Mouse (Mus musculus) stomach, embryonic 15.5 days (tissue): Measurements from ENCODE around the gene Riox2. TPM values are rescaled to one million over a fixed set of nuclear protein-coding genes. Genes with fewer than 3 reads are reported as not detected.

Experiments
- ATAC-seq: fragments of 200-750 bp; cut with Nextera tagmentation; 2 replicates; pipeline ENCODE4 v1.8.0; 2017; ENCODE audit warnings: low read depth, moderate number of reproducible peaks, moderate TSS enrichment; ENCODE audit not compliant: insufficient read depth, low FRiP score
- H3K27ac ChIP-seq: fragments of 300-500 bp; sonication (generic); 2 replicates; pipeline ENCODE4 v1.5.1; 2015; ENCODE audit warnings: mild to moderate bottlenecking, inconsistent platforms
- H3K27me3 ChIP-seq: fragments of 300-500 bp; sonication (generic); replicated peaks from 2 replicates; pipeline ENCODE4 v1.6.1; 2015; ENCODE audit warnings: inconsistent platforms
- H3K36me3 ChIP-seq: fragments of 300-500 bp; sonication (generic); 2 replicates; pipeline ENCODE4 v1.6.1; 2015; ENCODE audit warnings: inconsistent platforms
- H3K4me1 ChIP-seq: fragments of 300-500 bp; sonication (generic); 2 replicates; pipeline ENCODE4 v1.6.1; 2015; ENCODE audit warnings: inconsistent platforms
- H3K4me2 ChIP-seq: fragments of 300-500 bp; sonication (generic); 2 replicates; pipeline ENCODE4 v1.6.1; 2015; ENCODE audit warnings: mild to moderate bottlenecking, inconsistent platforms
- H3K4me3 ChIP-seq: fragments of 300-500 bp; sonication (generic); replicated peaks from 2 replicates; pipeline ENCODE4 v1.5.1; 2015; ENCODE audit warnings: inconsistent platforms
- H3K9ac ChIP-seq: fragments of 300-500 bp; sonication (generic); 2 replicates; pipeline ENCODE4 v1.6.1; 2015; ENCODE audit warnings: inconsistent platforms
- H3K9me3 ChIP-seq: fragments of 300-500 bp; sonication (generic); 2 replicates; pipeline ENCODE4 v1.6.1; 2016; ENCODE audit warnings: inconsistent platforms
- WGBS: fragments of 180-500 bp; shearing (Covaris S2); methylation state at CpG from one replicate; pipeline ENCODE4 v1.1.7; 2015; 5-methylcytosine and 5-hydroxymethylcytosine counted together
- polyA plus RNA-seq: library from polyadenylated mRNA; unstranded; fragments of >200 nt; fragmentation: Nextera tagmentation; extraction: Ambion mirVana; gene quantifications from 2 replicates; pipeline ENCODE4 v1.2.1, GENCODE M21; 2015

Riox2 gene
- polyA plus RNA-seq, 1 experiment from 2014 or later, result 36.6 TPM

DNA sequence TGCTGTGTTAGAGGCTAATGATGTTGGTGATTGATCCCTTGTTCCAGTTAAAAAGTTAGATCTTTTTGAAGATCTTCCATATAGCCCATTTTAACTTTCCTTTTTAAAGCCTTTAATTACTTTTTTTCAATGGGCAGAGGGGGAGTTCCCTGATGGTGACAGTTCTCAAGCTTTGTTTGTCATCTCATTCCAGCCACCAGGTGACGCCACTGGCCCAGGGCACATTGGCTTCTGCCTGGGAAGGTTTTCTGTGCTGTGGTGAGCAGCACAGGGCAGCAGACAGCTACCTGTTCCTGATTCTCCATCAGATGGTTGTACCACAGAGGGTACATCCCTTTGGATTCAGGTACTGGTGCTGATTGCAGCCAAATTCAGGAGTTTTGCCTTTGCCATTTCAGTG lies 3.2 kb downstream of the Riox2 start:
- no peak for ATAC-seq
- H3K27me3 ChIP-seq, result no peaks in the 10 kb centered on the region
- no peak overlapping the region for H3K27ac ChIP-seq
- no peak overlapping the region for H3K9ac ChIP-seq
- H3K4me3 ChIP-seq, result no peak overlapping the region
- H3K36me3 ChIP-seq, result no peaks in the 10 kb centered on the region; the same call in 1 of the 2 replicates
- WGBS, result 24% methylated on average over 1 of the region's 1 CpGs
- H3K4me2 ChIP-seq, result no peak overlapping the region
- H3K4me1 ChIP-seq, result no peaks in the 10 kb centered on the region
- no peaks in the 10 kb centered on the region for H3K9me3 ChIP-seq

GRCm38 (mm10) chr16:59477955-59478354 lies 6.4 kb downstream of the Riox2 start:
- no peaks in the 10 kb centered on the region for H3K4me1 ChIP-seq
- WGBS, result 79% methylated on average over 3 of the region's 3 CpGs
- H3K4me2 ChIP-seq, result no peak overlapping the region
- no peak overlapping the region for H3K27ac ChIP-seq
- H3K27me3 ChIP-seq, result no peaks in the 10 kb centered on the region
- no peaks in the 10 kb centered on the region for H3K9me3 ChIP-seq
- no peak overlapping the region for H3K4me3 ChIP-seq
- H3K9ac ChIP-seq, result no peak overlapping the region
- peaks cover 5% of the 10 kb centered on the region; the same call in 1 of the 2 replicates for H3K36me3 ChIP-seq
- no peak for ATAC-seq

GRCm38 (mm10) chr16:59487239-59487638 lies 15.7 kb downstream of the Riox2 start:
- H3K27me3 ChIP-seq, result no peaks in the 10 kb centered on the region
- no peak for ATAC-seq
- no peak overlapping the region for H3K9ac ChIP-seq
- H3K4me3 ChIP-seq, result no peak overlapping the region
- no peak overlapping the region for H3K4me2 ChIP-seq
- 82% methylated on average over 7 of the region's 7 CpGs for WGBS
- H3K4me1 ChIP-seq, result no peaks in the 10 kb centered on the region
- no peaks in the 10 kb centered on the region for H3K9me3 ChIP-seq
- H3K36me3 ChIP-seq, result peaks cover 24% of the 10 kb centered on the region; the same call in 1 of the 2 replicates
- no peak overlapping the region for H3K27ac ChIP-seq

- ATAC-seq, result peak; percentile 22; the same call in 1 of the 2 replicates
- 68% methylated on average over 9 of the region's 9 CpGs for WGBS
- H3K27ac ChIP-seq, result no peak overlapping the region; the same call in 1 of the 2 replicates
These were observed 16.5 kb downstream of the Riox2 start for GRCm38 (mm10) chr16:59487975-59488548.

GRCm38 (mm10) chr16:59493199-59493598 lies 21.6 kb downstream of the Riox2 start:
- Histone ChIP-seq H3K4me3 (no peak overlapping the region), H3K4me2 (no peak overlapping the region), H3K27ac (no peak overlapping the region), H3K4me1 (no peaks in the 10 kb centered on the region), H3K9ac (no peak overlapping the region), H3K9me3 (no peaks in the 10 kb centered on the region), H3K36me3 (peaks cover 23% of the 10 kb centered on the region; the same call in 1 of the 2 replicates), H3K27me3 (no peaks in the 10 kb centered on the region)
- WGBS, result 83% methylated on average over 14 of the region's 14 CpGs
- ATAC-seq, result no peak

More at GRCm38 (mm10) chr16:59487975-59488548, 16.5 kb downstream of the Riox2 start:
- Histone ChIP-seq H3K4me1 (no peaks in the 10 kb centered on the region), H3K36me3 (peaks cover 21% of the 10 kb centered on the region; the same call in 1 of the 2 replicates), H3K4me2 (no peak overlapping the region), H3K4me3 (no peak overlapping the region), H3K27me3 (no peaks in the 10 kb centered on the region), H3K9ac (no peak overlapping the region), H3K9me3 (no peaks in the 10 kb centered on the region)

- Histone ChIP-seq H3K4me1 (no peaks in the 10 kb centered on the region), H3K9me3 (no peaks in the 10 kb centered on the region), H3K27ac (no peak overlapping the region), H3K9ac (no peak overlapping the region), H3K4me3 (no peak overlapping the region), H3K4me2 (no peak overlapping the region), H3K36me3 (0 out of 2 replicates have a peak, but pooled peaks cover 10% of the 10 kb centered on the region), H3K27me3 (no peaks in the 10 kb centered on the region)
- no peak for ATAC-seq
- WGBS, result 74% methylated on average over 1 of the region's 1 CpGs
These were observed 26.4 kb downstream of the Riox2 start for GRCm38 (mm10) chr16:59497947-59498346.

DNA sequence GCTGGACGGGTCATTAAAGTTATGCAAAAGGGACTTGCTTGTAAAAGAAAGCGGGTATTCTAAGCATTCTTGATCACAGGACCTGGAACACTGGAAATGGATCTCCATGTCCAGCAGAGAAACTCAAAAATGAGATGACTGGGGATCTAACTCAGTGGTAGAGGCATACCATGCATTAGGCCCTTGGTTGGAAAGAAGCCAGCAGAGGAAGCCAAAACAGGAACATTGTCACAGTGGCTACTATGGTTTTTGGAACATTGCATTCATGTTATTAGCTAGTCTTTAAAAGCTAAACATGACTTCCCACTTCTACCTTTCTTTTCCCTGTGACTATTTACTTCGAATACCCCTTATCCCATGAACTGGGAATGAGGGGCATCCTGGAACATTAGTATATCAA lies 27.6 kb downstream of the Riox2 start:
- H3K9ac ChIP-seq, result no peak overlapping the region
- WGBS, result 90% methylated on average over 3 of the region's 3 CpGs
- H3K4me1 ChIP-seq, result no peaks in the 10 kb centered on the region
- no peaks in the 10 kb centered on the region for H3K27me3 ChIP-seq
- no peak overlapping the region for H3K4me3 ChIP-seq
- no peak overlapping the region for H3K4me2 ChIP-seq
- H3K36me3 ChIP-seq, result 0 out of 2 replicates have a peak, but pooled peaks cover 11% of the 10 kb centered on the region
- no peak overlapping the region for H3K27ac ChIP-seq
- ATAC-seq, result no peak
- no peaks in the 10 kb centered on the region for H3K9me3 ChIP-seq

GRCm38 (mm10) chr16:59509830-59510229 lies 38.3 kb downstream of the Riox2 start:
- no peak for ATAC-seq
- 89% methylated on average over 5 of the region's 5 CpGs for WGBS
- no peaks in the 10 kb centered on the region for H3K27me3 ChIP-seq
- peaks cover 12% of the 10 kb centered on the region; the same call in 1 of the 2 replicates for H3K36me3 ChIP-seq
- H3K9ac ChIP-seq, result no peak overlapping the region
- H3K9me3 ChIP-seq, result no peaks in the 10 kb centered on the region
- H3K4me3 ChIP-seq, result no peak overlapping the region
- no peaks in the 10 kb centered on the region for H3K4me1 ChIP-seq
- no peak overlapping the region for H3K4me2 ChIP-seq
- H3K27ac ChIP-seq, result no peak overlapping the region

- Histone ChIP-seq H3K9me3 (no peaks in the 10 kb centered on the region), H3K27ac (no peak overlapping the region), H3K4me1 (no peaks in the 10 kb centered on the region), H3K9ac (no peak overlapping the region), H3K4me2 (no peak overlapping the region), H3K4me3 (no peak overlapping the region), H3K36me3 (no peaks in the 10 kb centered on the region), H3K27me3 (no peaks in the 10 kb centered on the region)
- no peak for ATAC-seq
- WGBS, result 92% methylated on average over 5 of the region's 5 CpGs
These were observed 43.6 kb downstream of the Riox2 start for GRCm38 (mm10) chr16:59515169-59515568.

DNA sequence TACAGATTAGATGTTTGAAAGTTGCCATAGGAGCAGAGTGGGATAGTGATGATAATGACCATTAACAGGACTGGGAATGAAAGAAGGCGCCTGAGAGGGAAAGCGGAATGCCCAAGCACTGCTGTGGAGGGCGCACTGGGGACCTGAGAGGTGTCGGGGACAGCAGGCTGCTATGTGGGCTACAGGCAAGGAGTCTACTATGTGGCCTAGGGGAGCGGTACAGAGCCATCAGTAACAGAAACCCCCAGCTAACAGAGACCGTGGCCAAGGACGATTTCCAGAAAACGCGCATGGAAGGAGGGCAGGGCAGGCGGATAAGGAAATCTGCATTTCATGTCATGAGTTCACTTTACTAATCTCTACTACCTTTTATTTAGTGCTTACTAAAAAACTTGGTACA lies 45.4 kb downstream of the Riox2 start:
- no peak overlapping the region for H3K27ac ChIP-seq
- H3K4me2 ChIP-seq, result no peak overlapping the region
- H3K4me1 ChIP-seq, result no peaks in the 10 kb centered on the region
- no peaks in the 10 kb centered on the region for H3K9me3 ChIP-seq
- WGBS, result 87% methylated on average over 10 of the region's 10 CpGs
- no peaks in the 10 kb centered on the region for H3K27me3 ChIP-seq
- ATAC-seq, result no peak
- no peak overlapping the region for H3K4me3 ChIP-seq
- no peak overlapping the region for H3K9ac ChIP-seq
- no peaks in the 10 kb centered on the region for H3K36me3 ChIP-seq

GRCm38 (mm10) chr16:59517447-59518219 lies 46.1 kb downstream of the Riox2 start:
- H3K4me1 ChIP-seq, result no peaks in the 10 kb centered on the region
- H3K9ac ChIP-seq, result no peak overlapping the region
- H3K4me2 ChIP-seq, result no peak overlapping the region
- H3K36me3 ChIP-seq, result no peaks in the 10 kb centered on the region
- H3K27me3 ChIP-seq, result no peaks in the 10 kb centered on the region
- H3K4me3 ChIP-seq, result no peak overlapping the region
- no peak for ATAC-seq
- WGBS, result 49% methylated on average over 15 of the region's 15 CpGs
- H3K9me3 ChIP-seq, result no peaks in the 10 kb centered on the region
- H3K27ac ChIP-seq, result no peak overlapping the region; the same call in 1 of the 2 replicates

- no peak overlapping the region for H3K4me3 ChIP-seq
- no peaks in the 10 kb centered on the region for H3K9me3 ChIP-seq
- no peaks in the 10 kb centered on the region for H3K27me3 ChIP-seq
- 74% methylated on average over 16 of the region's 16 CpGs for WGBS
- H3K27ac ChIP-seq, result no peak overlapping the region
- no peaks in the 10 kb centered on the region for H3K4me1 ChIP-seq
- H3K9ac ChIP-seq, result no peak overlapping the region
- no peak overlapping the region for H3K4me2 ChIP-seq
- H3K36me3 ChIP-seq, result no peaks in the 10 kb centered on the region
- no peak for ATAC-seq
These were observed 50.3 kb downstream of the Riox2 start for GRCm38 (mm10) chr16:59521752-59522423.
